Mouse (Mus musculus): Measurements from ENCODE around the gene Ttn.

Ttn gene

DNA sequence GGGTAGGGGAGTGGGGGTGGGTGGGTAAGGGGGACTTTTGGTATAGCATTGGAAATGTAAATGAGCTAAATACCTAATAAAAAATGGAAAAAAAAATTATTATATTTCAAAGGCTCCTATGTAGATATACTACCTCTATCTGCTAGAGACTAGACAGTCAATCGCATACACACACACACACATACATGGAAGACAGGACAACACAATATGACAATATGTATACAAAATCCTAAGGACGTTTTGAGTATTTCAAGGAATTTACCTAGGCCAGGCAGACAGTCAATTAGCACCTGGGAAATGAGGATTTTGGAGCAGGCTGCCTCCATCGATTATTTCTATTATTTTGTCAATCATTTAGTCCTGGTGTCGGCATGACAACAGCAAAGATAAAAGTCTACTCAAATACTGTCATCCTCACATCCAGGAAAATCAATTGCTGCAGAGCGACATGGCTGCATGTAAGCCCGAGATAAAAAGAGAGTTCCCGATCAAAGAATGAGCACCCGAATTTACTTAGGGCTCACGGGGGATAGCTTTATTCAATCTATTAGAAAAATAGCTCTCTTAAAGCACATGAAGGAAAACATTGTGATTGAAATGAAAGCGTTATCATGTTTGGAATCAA lies 20.8 kb downstream of the Ttn start:
- no peak for DNase-seq

DNA sequence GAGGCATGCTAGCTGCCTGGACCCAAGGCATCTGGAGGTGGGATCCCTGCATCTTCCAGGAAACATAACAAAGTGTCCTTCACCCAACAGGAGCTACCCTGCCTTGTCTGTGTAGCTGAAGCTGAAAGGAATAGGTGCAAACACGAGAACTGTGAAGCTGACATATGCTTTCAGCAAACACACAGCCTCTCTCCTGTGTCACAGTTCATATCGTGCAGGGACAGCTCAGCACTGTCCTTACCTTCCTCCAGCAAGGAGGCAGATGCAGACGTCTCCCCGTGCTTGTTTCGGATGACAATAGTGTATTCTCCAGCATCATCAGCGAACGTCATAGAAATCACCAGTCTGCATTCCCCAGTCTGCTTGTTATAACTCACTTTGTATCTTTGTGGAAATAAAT lies 32.6 kb downstream of the Ttn start:
- no peak for DNase-seq

GRCm38 (mm10) chr2:76938515-76938914 lies 43.8 kb downstream of the Ttn start:
- no peak for DNase-seq

- peak; percentile 2 for DNase-seq
These were observed 52.6 kb downstream of the Ttn start for GRCm38 (mm10) chr2:76929718-76930117.

GRCm38 (mm10) chr2:76928816-76929215 lies 53.5 kb downstream of the Ttn start:
- no peak for DNase-seq

DNA sequence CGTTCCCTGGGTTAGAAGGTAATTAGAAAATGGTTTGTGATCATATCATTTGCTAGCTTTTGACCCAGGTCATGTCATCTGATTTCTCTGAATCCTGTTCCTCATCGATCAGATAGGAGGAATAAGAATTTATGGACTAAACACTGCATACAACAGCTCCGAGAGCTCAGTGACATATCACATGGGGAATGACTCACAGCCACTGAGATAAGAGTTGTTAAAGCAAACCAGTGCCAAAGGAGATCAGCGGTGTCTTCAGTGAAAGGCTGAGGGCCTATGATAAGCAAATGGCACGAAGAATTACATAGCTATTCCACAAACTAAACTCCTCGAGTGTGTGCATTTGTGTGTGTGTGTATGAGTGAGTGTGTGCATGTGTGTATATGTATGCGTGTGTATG lies 54.0 kb downstream of the Ttn start:
- no peak for DNase-seq

DNA sequence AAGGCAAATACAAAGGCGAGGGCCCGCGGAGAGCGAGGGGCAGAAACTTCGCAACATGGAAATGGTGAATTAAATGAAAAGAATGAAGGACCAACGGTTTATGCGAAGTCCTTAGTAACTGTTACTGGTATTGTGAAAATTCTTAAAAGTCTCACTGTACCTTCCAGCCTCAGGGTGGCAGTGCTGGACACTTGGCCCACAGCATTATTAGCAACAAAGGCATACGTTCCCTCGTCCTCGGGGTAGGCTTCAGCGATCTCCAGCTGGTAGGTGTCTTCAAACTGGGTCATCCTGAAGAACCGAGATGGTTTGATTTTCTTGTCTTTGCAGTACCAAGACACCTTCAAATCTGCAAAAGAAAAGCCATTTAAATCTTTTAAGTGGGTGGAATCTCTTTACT lies 55.4 kb downstream of the Ttn start:
- DNase-seq, result no peak

- DNase-seq, result no peak
These were observed 67.4 kb downstream of the Ttn start for GRCm38 (mm10) chr2:76914959-76915358.

DNA sequence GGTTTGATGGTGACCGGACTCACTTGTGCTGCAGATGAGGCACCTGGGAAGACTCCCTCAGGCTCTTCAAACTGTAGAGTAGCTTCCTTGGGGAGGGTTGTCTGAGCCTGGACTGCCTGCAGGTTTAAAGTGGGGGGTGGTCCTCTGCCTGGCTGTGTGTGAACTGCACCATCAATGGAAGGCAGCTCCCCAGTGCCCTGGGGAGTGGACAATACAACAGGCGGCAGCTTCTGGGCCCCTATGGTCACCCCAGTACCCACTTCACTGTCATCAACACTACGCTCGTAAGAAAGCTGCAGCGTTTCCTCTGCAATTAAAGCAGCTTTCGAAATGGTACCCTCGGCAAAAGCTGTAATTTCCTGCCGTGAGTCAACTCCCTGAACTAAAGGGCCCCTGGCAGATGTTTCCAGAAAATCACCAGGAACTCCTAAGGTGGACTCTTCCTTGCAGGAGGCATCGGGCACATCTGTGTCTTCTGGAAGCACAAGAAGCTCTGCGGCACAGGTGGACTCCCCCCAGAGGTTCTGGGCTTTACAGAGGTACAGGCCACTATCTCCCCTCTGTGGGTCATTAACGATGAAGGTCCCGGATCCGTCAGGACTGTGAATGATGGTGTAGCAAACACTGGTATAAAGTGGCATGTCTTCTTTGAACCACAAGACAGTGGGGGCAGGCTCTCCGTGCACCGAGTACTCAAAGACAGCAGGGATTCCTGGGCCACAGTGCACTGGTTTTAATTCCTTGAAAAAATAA lies 73.5 kb downstream of the Ttn start:
- DNase-seq, result no peak

- DNase-seq, result no peak
These were observed 79.0 kb downstream of the Ttn start for GRCm38 (mm10) chr2:76903351-76903750.

DNA sequence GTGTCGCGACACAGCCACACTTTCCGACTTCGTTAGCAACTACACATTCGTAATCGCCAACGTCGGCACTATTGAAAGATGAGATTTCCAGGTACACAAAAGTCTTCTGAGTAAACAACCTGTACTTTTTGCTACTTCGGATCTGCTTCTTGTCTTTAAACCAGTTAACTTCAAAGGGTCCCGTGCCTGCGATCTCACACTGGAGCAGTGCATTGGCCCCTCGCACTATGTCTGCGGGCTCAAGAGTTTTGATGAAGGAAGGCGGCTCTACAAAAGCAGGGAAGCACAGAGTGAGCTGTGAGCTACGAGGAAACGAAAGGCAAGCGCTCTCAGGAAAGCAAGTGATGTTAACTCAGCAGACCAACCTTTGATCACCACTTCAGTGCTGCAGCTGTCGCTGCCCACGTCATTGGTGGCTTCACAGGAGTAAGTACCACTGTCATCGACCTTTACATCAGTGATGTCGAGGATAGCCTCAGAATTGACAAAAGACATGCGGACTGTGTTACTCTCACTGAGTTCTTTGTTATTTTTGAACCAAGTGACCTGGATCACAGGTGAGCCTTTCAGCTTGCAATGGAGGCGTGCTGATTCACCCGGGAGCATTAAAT lies 80.8 kb downstream of the Ttn start:
- DNase-seq, result no peak

DNA sequence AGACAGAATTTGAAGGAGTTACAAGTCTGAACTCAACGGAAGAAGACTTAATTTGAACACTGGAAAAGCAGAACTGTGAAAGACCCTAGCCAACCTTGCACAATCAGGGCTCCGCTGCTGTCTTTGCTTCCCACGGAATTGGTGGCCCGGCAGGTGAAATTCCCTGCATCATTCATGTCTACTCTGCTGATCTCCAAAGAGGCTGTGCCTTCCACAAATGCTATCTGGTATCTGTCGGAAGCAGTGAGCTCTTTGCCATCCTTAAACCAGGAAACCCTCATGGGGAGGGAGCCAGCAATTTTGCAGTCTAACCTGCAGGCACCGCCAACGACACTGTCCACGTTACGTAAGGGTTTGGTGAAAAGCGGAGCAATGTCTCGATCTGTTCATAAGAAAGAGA lies 82.5 kb downstream of the Ttn start:
- no peak for DNase-seq

- DNase-seq, result no peak
These were observed 85.4 kb downstream of the Ttn start for GRCm38 (mm10) chr2:76896990-76897389.

DNA sequence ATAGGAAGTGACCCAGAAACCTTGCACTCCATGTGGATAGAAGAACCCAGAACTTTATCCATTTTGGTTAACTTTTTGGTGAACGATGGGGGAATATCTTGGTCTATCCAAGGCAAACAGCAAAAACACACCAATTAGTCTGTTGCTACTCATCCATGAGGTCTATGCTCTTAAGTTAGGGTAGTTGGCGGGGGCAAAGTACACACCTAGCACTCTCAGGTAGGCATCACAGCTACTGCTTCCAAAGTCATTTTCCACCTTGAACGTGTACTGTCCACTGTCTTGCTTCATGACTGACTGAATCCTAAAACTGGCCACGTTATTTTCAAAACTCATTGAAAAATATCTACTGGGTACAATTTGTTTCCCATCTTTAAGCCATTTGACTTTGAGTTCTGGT lies 87.0 kb downstream of the Ttn start:
- DNase-seq, result no peak

- DNase-seq, result no peak
These were observed 93.6 kb downstream of the Ttn start for GRCm38 (mm10) chr2:76888721-76889120.

DNA sequence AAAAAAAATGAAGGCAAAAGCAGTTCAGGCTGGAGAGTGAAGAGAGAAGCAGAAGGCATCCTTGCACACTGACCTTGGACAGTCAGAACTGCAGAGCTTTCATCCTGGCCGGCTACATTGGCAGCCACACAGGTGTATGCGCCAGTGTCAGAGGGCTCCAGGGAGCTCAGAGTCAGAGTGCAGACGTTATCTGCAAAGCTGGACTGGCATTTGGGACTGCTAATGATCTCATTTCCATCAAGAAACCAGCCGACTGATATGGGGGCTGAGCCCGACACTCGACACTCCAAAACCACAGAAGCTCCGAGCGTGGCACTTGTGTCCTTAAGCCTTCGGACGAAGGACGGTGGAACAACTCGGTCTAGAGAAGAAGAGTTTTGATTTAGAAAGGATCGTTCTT lies 96.5 kb downstream of the Ttn start:
- no peak for DNase-seq

DNA sequence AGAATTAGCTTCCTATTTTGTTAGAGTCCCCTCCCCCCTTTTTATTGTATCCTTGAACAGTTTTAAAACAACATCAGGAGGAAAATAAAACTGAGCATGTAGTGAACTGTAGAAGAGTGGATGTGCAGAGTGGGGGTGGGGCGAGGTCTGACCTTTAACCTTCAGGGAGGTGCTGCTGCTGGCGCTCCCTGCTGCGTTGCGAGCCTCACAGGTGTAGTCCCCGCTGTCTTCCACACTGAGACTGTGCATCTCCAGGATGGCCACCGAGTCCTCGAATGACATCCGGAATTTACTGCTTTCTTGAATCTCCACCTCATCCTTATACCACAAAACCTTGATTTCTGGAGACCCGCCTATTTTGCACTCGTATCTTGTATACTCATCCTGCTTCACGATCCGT lies 100.9 kb downstream of the Ttn start:
- no peak for DNase-seq

DNA sequence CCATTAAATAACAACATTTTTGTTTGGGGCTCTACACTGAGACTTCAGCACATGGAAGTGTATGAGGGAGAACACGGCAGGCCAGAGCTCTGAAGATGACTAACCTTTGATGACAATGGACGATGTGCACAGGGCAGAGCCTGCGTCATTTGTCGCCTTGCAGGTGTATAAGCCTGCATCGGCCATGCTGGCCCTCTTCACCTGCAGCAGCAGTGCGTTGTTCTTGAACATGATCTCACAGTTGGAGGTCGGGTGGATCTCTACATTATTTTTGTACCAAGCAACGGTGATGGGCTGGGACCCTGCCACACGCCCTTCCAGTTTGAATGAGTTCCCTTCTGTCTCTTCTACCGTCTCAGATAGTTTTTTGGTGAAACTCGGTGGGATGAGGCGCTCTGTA lies 106.8 kb downstream of the Ttn start:
- no peak for DNase-seq

GRCm38 (mm10) chr2:76866928-76867327 lies 115.4 kb downstream of the Ttn start:
- DNase-seq, result peak; percentile 2 to 6

DNA sequence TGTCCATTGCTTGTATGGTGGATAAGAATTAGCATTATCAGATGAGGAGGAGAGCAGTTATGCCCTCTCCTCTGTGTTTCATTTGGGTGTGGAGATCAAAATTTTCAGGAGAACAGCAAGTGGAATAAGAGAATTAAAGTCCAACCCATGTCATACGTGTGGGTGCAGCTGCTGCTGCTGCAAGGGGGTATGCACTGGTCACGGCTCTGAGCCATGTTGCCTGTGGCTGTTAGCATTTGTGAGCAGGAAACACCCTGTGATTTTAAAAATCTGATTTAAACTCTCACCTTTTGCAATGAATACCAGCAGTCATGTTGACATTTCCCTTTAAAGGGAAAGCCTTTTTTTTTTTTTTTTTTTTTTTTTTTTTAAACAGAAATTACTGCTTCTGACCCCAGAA lies 116.8 kb downstream of the Ttn start:
- DNase-seq, result no peak

DNA sequence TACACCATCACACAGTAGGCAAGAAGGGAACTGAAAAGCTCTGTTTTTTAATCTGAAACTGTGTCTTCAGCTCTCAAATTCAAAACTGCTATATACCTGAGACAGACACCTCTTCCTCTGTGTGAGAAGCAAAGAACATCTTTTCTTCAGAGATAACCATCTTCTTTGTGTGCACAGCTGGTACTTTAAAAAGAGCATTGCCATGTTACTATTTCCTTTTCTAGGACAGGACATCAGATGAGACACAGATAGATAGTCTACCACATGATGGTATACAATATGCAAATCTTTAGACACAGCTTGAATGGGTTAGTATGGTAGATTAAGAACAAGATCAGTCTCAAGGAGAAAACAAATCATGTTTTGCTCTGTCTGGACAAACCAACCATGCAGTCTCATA lies 121.0 kb downstream of the Ttn start:
- no peak for DNase-seq

DNA sequence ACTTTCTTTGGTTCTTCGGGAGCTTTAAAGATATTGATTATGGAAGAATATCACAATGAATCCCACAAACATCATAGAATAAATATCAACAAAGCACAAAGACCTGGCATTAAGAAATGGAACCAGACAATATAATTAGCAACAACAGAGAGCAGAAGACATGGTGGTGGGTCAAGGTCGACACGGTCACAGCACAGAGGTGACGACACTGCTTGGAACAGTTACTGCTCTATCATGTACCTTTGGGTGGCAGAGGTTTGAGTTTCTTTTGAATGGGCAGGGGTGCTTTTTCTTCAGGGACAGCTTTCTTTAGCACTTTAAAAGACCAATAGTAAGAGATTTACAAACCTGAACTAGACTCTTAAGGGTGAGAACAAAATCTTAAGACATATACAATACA lies 132.3 kb downstream of the Ttn start:
- no peak for DNase-seq

GRCm38 (mm10) chr2:76843162-76843561 lies 139.2 kb downstream of the Ttn start:
- DNase-seq, result no peak

- no peak for DNase-seq
These were observed 161.9 kb downstream of the Ttn start for GRCm38 (mm10) chr2:76820472-76820871.

- no peak for DNase-seq
These were observed 164.6 kb downstream of the Ttn start for GRCm38 (mm10) chr2:76817796-76818195.

Measured in B cell, adult 2 months (primary cell).